Mouse (Mus musculus): ENCODE measurements around the gene Exoc4.

Gene Exoc4

DNA sequence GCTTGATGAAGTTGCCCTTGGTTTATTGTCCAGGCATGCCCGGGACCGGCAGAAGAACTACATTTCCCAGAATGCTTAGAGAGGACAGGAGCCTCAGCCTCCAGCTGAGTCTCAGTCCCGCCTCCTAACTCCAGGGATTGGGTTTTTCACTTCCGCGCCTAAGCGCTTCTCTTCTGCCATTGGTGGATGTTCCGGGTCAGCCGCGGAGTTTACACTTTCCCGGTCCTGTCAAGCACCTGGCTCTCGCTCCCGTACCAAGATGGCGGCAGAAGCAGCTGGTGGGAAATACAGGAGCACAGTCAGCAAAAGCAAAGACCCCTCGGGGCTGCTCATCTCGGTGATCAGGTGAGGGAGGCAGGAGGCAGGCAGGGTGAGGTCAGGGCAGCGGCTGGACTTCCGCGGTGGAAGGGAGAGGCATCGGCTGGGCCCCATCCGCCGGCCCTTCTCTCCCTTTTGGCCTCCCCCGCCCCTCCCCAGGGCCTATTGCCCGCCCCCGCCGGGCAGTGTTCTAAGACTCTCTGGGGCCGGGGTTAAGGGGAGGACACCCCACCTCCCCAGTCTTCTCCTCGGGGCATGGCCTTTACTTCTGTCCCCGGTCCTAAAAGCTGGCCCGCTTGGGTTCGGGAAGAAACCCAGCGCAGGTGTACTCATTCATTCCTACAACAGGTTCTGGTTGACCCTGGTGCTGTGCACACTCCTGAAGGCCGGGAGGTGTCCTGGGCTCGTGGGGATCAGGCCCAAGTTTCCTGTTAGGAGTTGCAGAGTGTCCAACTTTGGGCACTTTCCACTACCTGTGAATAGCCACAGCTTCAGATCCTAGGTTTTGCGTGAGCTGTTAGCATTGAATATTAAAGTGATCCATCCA is at the start of gene Exoc4:
Exoc4 (plus strand) TSS at position 192 of the 865 bp plus-strand sequence.
- in situ Hi-C loops (cut with MboI, MseI) = loop anchor here (5.0 kb wide), 1 partner anchor 187 kb away; the partner anchor contains the start of gene Chchd3

- in situ Hi-C loops (cut with MboI, MseI) = no loop called here
These were observed 30.1 kb upstream of the Exoc4 start for GRCm38 (mm10) chr6:33218780-33219179.

DNA sequence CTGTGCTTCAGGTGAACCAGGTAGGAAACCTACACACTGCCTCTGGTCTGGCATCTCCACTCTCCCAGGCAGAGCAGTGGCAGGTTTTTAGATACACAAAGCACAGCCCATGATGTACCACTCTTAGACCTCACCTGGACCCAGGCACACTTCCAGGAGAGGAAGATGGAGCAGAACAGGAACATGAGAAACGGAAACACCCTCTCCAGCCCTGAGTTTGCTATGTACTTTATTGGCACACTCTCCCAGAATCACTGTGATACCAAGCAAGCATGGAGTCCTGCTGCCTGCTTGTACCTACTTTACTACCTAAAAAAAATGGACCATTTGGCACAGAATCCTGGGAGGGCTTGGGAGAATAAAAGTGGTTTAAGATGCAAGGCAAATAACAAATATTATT is 22.2 kb upstream of the Exoc4 start:
- in situ Hi-C loops (cut with MboI, MseI) = no loop called here

DNA sequence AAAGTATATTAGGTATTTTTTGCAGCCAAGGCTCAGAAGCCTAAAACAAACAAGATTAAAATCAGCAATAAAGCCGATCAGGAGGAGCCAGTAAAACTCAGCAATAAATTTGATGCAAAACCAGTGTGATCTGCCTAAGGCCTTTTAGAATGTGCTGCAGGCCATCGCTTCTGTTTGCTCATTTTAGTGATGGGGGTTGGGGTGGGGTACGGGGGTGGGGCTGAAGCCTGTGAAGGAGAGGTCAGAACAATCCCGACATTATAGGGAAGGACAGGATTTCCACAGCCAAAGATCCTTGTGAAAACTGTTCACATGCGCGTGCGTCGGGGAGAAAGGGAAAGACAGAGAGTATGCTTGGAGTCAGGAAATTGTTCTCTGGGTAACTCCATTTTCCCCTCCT is 21.5 kb upstream of the Exoc4 start:
- in situ Hi-C loops (cut with MboI, MseI) = no loop called here

GRCm38 (mm10) chr6:33241250-33241649 is 7.6 kb upstream of the Exoc4 start:
- in situ Hi-C loops (cut with MboI, MseI) = no loop called here

DNA sequence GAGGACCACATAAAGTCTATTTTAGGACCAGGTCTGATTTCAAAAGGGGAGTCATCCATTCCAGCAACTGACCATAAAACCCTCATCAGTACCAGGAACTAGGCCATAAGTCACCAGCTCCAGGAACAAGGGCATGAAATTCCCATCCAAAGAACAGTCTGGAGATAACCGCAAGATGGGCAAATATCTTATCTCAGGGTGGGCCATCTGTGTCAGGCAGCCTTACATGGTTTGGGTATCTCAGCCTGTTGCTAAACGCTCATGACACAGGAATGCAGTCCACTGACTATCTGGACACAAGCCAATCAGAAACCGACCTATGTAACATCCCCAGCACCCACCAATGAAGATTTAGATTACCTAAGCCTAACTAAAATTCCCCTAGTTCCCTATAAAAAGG is 4.3 kb upstream of the Exoc4 start:
- in situ Hi-C loops (cut with MboI, MseI) = no loop called here

GRCm38 (mm10) chr6:33247146-33247545 is 1.7 kb upstream of the Exoc4 start:
- in situ Hi-C loops (cut with MboI, MseI) = loop anchor here (5.0 kb wide), 1 partner anchor 185 kb away; the partner anchor contains the start of gene Chchd3

DNA sequence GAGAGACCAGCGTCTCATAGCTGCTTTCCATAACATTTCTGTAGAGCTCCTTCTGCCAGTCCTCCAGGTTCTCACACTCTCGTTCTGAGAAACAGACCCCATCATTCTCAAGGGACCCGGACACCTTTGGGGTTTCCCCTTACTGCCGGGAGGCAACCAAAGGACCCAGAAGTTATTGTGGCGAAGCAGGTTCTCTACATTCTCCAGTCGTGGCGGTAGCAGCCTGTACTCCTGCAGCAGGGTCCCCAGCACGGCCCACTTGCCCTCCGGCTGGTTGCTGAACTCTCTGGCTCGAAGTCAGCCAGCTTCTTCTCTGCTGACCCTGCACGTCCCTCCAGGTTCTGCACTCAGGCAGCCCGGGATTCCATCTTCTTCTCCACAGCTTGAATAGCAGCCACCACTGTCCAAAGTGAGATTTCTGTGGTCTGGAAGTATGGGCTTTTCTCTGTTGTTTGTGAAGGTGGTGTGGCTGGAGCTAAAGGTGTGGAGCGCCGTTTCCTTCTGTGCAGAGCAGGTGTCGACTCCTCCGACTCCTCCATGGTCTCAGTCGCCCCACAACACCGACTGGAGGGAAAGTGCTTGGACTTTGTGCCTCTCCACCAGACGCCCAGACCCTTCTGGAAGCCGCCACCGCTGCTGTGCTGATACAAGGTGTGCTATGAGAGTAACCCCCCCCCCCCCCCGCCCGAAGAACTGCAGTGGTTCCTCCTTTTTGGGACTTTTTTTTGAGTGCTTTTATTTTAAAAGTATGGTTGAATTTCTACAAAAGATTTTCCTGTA is 1.1 kb upstream of the Exoc4 start:
- in situ Hi-C loops (cut with MboI, MseI) = loop anchor here (5.0 kb wide), 1 partner anchor 185 kb away; the partner anchor contains the start of gene Chchd3

DNA sequence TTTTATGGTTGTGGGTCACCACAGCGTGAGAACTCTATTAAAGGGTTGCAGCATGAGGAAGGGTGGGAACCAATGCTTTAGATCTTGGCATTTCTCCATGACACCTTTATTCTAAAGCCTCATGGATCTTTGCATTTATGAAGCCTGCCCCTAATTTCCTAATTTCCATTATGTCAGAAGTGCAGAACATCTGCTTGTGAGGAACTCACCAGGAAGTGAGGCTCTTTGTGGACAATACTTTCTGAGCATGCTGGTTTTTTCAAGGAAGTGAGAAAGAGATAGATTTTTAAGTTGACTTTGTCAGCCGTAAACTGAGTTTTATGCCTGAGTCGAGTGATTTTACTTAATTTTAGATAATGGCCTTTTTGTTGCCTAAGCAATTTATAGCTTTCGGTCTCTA is 7.8 kb downstream of the Exoc4 start:
- in situ Hi-C loops (cut with MboI, MseI) = loop anchor here (10.0 kb wide), 1 partner anchor 1018 kb away; no protein-coding TSS in a partner anchor

GRCm38 (mm10) chr6:33257076-33257789 is 8.3 kb downstream of the Exoc4 start:
- in situ Hi-C loops (cut with MboI, MseI) = loop anchor here (10.0 kb wide), 1 partner anchor 1018 kb away; no protein-coding TSS in a partner anchor

- in situ Hi-C loops (cut with MboI, MseI) = loop anchor here (10.0 kb wide), 1 partner anchor 1015 kb away; no protein-coding TSS in a partner anchor
These were observed 11.0 kb downstream of the Exoc4 start for GRCm38 (mm10) chr6:33259926-33260325.

DNA sequence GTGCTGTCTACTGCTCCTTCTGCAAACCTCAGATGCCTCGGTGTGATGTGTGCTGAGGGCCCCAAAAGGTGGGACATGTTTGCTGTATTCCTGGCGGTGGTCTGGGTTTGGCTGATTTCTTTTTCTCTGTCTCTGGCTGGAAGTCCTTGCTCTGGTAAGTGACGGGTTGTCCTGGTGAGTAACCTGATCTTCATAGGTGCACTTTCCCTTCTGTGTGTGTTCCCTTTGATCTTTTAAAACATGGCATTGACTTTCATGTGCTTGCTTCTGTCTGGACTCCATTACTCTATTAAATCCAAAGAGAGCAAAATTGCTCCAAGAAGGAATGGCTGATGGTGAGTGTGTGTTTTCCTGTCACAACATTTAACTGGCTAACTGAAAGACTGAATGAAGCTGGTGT is 12.7 kb downstream of the Exoc4 start:
- in situ Hi-C loops (cut with MboI, MseI) = no loop called here

GRCm38 (mm10) chr6:33263950-33264349 is 15.1 kb downstream of the Exoc4 start:
- in situ Hi-C loops (cut with MboI, MseI) = no loop called here

- in situ Hi-C loops (cut with MboI, MseI) = no loop called here
These were observed 15.5 kb downstream of the Exoc4 start for GRCm38 (mm10) chr6:33264388-33264787.

- in situ Hi-C loops (cut with MboI, MseI) = no loop called here
These were observed 18.7 kb downstream of the Exoc4 start for GRCm38 (mm10) chr6:33267571-33267970.

- in situ Hi-C loops (cut with MboI, MseI) = no loop called here
These were observed 34.6 kb downstream of the Exoc4 start for GRCm38 (mm10) chr6:33283523-33283922.

DNA sequence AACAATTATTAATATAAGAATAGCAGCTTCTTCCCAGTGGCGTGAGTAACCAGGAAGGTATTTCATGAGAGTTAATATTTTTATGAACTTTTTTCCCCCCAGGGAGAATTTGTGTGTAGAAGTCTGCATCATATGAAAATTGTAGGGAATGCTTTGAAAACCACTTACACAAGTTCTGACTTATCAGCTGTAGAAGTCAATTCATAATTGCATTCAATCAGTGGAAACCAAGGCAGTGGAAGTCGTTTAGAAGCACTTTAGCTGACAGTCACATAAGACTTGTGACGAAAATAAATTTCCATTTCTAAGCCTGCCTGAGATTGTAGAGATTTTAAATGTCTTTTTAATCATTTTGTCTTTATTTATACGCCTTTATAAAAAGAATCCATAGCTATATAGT is 35.1 kb downstream of the Exoc4 start:
- in situ Hi-C loops (cut with MboI, MseI) = no loop called here

DNA sequence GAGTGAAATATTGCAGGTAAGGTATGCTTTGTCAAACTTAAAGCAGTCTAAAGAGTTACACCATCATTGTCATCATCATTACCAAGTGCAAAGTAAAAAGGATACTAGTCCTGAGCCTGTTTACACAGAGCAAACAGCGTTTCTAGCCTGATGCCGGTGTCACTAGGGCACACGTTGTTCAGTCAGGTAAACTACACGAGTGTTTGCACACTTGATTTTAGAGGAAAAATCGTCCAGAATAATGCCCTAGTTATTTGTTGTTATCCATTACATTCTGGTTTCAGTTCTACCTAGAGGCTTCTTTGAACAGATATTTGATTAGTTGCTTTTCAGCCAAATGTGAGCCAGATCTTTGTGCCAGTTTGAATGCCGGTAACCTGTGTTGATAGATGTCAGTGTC is 37.5 kb downstream of the Exoc4 start:
- in situ Hi-C loops (cut with MboI, MseI) = no loop called here

GRCm38 (mm10) chr6:33294626-33295025 is 45.7 kb downstream of the Exoc4 start:
- in situ Hi-C loops (cut with MboI, MseI) = no loop called here

- in situ Hi-C loops (cut with MboI, MseI) = no loop called here
These were observed 48.7 kb downstream of the Exoc4 start for GRCm38 (mm10) chr6:33297566-33297965.

DNA sequence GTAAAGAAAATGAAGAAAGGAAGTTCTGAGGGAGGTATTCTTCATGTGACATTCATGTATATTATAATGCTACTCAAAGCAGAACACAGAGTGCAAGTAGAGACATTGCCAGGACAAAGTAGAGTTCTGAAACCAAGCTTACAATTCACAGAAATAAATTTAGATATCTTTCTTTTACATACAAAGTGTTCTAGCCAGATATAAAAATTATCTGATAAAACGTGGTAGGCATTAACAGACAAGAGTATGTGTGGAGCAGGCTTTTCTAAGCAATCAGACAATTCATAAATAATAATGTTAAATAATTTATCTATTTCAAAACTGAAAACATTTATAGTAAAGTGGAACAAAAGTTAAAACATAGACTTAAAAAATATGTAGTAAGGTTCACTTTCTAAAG is 49.9 kb downstream of the Exoc4 start:
- in situ Hi-C loops (cut with MboI, MseI) = no loop called here

DNA sequence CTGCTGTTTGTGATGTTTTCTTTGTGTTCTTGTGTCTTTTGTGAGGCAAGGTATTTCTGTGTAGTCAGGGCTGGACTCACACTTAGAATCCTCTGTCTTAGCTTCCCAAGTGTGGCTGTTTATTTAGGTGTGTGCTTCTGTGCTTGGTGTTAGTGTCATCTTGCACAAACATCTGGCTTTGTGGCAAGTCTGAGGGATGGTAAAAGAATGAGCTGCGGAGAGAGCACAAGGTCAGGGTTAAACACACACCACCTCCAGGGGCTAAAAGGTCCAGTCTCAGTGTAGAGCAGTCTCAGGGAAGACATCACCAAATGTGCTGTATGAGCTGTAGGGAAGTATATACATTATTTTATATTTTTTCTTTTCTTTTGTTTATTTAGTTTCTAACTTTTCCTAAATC is 57.1 kb downstream of the Exoc4 start:
- in situ Hi-C loops (cut with MboI, MseI) = no loop called here
